Mouse (Mus musculus) MEL (cell line): ENCODE measurements at regions not wholly inside any gene's neighbourhood (a gene's known extent, or its start where the extent isn't known, plus 50 kb on each side); places are given as distances from the start of the nearest gene placed in this dataset.

Experiments used
- CTCF ChIP-seq, 3 experiments: IDR thresholded peaks in 2 of 3; conservative IDR thresholded peaks in 1 of 3; 2 replicates each; pipeline ENCODE4 v1.5.1; 2011 to 2012; ENCODE audit warnings: low read length in 3 of 3, low read depth in 2 of 3, mild to moderate bottlenecking in 2 of 3, improper control_type of control experiment in 1 of 3, inconsistent platforms in 1 of 3, mixed read lengths in 1 of 3, moderate library complexity in 1 of 3; ENCODE audit not compliant: control insufficient read depth in 1 of 3, insufficient read depth in 1 of 3, poor library complexity in 1 of 3, severe bottlenecking in 1 of 3
- ELF1 ChIP-seq: IDR thresholded peaks from 2 replicates; pipeline ENCODE4 v1.6.1; 2014; ENCODE audit warnings: low read depth, mild to moderate bottlenecking, inconsistent platforms, low read length, improper control_type of control experiment, moderate library complexity
- EP300 ChIP-seq, 2 experiments: IDR thresholded peaks; 2 replicates each; pipeline ENCODE4 v1.6.1; 2011; ENCODE audit warnings: improper control_type of control experiment in 2 of 2, low read length in 2 of 2, low read depth in 1 of 2, mild to moderate bottlenecking in 1 of 2
- HCFC1 ChIP-seq: IDR thresholded peaks from 2 replicates; pipeline ENCODE4 v1.6.1; 2012; ENCODE audit warnings: low read depth, mild to moderate bottlenecking, inconsistent platforms, low read length, improper control_type of control experiment, moderate library complexity
- MAX ChIP-seq: IDR thresholded peaks from 2 replicates; pipeline ENCODE4 v1.6.1; 2011; ENCODE audit warnings: low read length, improper control_type of control experiment
- POLR2A ChIP-seq, 2 experiments: IDR thresholded peaks; 2 replicates each; pipeline ENCODE4 v1.6.1; 2011 to 2012; ENCODE audit warnings: low read length in 2 of 2, mild to moderate bottlenecking in 2 of 2, control low read depth in 1 of 2, improper control_type of control experiment in 1 of 2, low read depth in 1 of 2, moderate library complexity in 1 of 2; ENCODE audit not compliant: control insufficient read depth in 1 of 2, insufficient read depth in 1 of 2, poor library complexity in 1 of 2
- POLR2AphosphoS2 ChIP-seq: IDR thresholded peaks from 2 replicates; pipeline ENCODE4 v1.6.1; 2011; ENCODE audit warnings: low read length, improper control_type of control experiment
- SMC3 ChIP-seq: IDR thresholded peaks from 2 replicates; pipeline ENCODE4 v1.6.1; 2011; ENCODE audit warnings: low read depth, low read length, improper control_type of control experiment
- ZKSCAN1 ChIP-seq: IDR thresholded peaks from 2 replicates; pipeline ENCODE4 v1.6.1; 2012; ENCODE audit warnings: low read depth, mild to moderate bottlenecking, inconsistent platforms, low read length, improper control_type of control experiment, moderate library complexity
- ZMIZ1 ChIP-seq: IDR thresholded peaks from 2 replicates; pipeline ENCODE4 v1.6.1; 2012; ENCODE audit warnings: low read depth, mild to moderate bottlenecking, inconsistent platforms, low read length, improper control_type of control experiment, moderate library complexity

DNA sequence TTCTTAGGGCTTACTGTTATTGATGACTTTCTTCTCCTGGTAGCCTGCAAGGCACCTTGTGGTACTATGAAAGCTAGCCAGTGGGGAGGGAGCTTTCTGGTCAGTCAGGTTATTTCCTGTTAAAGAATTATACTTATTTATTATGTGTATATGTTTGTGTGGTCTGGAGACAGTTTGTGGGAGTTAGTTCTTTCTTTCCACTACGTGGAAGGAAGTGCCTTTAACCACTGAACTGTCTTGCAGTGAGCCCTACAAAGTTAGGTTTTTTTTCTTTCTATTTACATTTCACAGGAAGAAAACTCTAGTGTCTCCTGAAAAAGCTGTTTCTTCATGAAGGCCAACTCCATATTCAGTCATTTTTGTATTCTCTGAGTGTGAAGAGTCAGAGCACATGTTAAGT, 65.7 kb upstream of the Ikzf2 start:
- TF ChIP-seq CTCF (IDR thresholded peaks at IDR 0.05 in 2 of 3, conservative IDR thresholded peaks at IDR 0.05 in 1 of 3; ENCODE audit: control insufficient read depth in 1 of 3, insufficient read depth in 1 of 3, low read depth in 2 of 3, low read length in 3 of 3, poor library complexity in 1 of 3, severe bottlenecking in 1 of 3) (no peak), POLR2AphosphoS2 (no peak), EP300 (IDR thresholded peaks at IDR 0.05; ENCODE audit: low read depth in 1 of 2, low read length in 2 of 2) (no peak), POLR2A (IDR thresholded peaks at IDR 0.05; ENCODE audit: control insufficient read depth in 1 of 2, insufficient read depth in 1 of 2, low read depth in 1 of 2, low read length in 2 of 2, poor library complexity in 1 of 2) (no peak), SMC3 (no peak), ZKSCAN1 (no peak), ZMIZ1 (no peak), ELF1 (no peak), MAX (no peak), HCFC1 (no peak)
